Mouse (Mus musculus) right cerebral cortex, postnatal 36 days (tissue): Measurements from ENCODE around the gene Krt76.
A peak's percentile ranks its signal among the peaks of the same experiment; 100 is the strongest.

ENCODE experiments used
- DNase-seq, 2 experiments: peaks; one replicate each; pipeline ENCODE4 v3.0.0; 2022; ENCODE audit warnings: low spot score in 2 of 2, mixed read lengths in 1 of 2

The Krt76 gene

DNA sequence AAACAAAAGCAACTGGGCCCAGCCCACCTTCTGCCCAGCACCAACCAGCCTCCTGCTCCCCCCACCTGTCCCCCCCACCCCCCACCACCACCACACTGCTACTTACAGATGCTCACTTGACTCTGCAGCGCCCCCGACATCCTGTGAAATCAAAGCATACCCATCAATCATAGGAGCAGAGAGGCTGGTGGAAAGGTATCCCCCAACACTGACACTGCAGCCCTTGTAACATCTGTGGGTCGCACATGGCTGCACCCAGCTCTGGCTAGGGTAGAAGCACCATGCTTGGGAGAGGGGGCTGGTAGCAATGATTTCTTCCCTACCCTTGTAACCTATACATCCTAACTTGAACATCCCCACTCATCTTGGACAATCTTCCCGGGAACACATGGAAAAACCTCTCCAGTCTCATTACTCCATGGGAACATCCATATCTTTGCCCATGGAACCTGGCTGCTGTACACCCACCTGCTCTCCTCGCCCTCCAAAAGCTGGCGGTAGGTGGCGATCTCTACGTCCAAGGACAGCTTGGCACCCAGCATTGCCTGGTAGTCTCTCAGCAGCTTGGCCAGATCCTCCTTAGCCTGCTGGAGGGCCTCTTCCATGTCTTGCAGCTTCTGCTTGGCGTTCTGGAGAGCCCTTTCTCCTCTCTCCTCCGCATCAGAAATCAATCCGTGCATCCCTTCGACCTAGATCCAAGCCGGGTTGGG is 32.1 kb downstream of the Krt76 start:
- DNase-seq = no peak

DNA sequence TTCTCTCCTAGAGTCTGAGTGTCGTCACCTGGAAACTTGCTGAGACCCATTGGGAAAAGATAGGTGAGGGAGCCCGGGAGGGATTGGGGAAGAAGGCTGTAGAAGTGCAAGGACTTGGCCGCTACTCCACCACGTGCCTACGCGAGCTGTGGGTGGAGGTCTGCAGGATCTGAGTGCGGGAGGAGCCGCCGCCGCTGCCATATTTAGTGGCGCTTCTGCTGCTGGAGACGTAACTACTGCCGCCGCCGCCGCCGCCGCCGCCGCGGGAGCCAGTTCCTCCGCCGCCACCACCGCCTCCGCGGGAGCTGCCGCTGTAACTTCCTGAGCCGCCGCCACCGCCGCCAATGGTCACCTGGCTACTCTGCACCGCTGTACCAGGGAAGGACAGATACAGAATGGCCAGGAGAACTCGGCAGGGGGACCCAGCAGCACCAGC is 33.0 kb downstream of the Krt76 start:
- peak; percentile 65 to 69 for DNase-seq

DNA sequence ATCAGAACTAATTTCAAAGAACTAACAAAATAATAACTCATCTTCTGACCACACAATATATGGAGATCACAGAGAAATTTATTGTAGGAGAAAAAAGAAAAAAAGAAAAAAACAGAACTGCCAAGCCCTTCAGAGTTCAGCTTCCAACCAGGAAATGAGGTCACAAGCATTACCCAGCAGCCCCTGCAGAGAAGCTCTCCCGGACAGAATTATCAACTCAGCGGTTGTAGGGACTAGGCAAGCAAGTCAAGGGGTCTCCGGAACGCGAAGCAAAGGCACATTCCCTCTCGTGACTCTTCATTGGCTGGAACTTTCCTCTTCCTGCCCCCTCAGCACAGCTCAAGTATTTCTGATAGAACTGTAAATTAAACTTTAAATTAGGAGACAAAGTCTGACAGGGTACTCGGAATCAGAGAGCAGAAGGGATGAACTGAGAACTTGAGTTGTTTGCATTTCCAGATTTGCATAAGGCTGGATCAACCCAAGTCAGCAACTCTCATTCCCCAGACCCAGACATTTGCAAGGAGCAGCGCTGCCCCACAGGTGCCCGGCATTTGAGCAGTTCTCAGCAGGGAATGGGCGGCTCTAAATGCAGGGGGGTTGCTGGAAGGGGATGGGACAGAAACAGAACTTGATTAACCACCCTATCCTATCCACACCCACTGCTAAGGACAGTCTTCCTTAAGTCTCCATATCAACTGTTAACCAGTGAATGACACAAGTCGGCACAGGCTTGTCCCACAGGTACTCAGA is 33.9 kb downstream of the Krt76 start:
- no peak for DNase-seq

DNA sequence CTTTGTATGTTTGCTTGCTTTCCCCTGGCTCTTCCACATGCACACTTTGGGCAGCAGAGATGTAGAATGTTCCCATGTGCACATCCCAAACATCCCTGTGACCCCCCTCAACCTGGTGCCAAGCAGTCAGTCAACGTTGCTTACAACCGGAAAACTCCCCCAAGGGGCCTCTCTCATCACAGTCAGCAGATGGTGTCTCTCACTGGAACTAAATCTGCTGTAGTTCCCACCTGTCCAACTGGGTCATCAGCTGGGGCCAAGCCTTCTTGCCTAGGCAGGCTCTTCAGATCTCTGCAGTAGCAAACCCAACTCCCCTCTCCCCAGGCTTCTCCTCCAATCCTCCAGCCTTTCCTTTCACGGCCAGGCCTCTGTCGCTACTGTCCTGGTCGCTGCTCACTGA is 36.0 kb downstream of the Krt76 start:
- DNase-seq = no peak

DNA sequence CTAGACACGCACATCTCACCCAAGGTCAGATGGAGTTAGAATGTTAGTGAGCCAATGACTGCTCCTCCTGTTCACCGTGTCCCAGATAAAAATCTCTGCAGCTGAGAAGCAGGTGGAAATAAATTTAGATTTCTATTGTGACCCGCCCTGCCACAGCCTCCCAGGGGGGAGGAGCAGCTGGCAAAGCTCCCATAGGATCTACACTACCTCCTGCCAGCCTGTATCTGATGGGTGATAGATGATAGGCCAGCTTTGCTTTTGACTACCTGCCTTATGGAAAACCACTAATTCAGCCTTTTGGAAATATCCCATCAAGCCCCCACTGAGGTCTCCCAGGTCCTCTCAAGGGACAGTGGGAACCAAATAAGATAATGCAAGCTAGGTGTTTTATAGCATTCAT is 37.0 kb downstream of the Krt76 start:
- no peak for DNase-seq

DNA sequence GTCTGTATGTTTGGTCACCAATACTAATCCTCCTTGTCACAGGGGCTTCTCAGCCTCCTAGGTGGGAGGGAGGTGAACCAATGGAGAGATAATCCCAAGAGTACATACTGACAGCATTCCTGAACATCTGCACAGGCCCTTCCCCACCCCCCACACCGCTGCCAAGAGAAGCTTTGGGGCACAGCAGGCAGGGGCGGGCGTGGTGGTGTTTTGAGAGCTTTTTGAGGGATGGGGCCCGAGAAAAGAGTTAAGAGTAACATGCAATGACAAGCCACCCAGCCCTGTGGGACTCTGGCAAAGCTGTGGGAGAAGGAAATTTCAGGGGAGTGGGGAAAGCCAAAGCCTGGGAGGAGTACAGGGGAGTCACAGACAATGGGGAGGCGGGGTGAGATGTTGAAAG is 38.4 kb downstream of the Krt76 start:
- no peak for DNase-seq

DNA sequence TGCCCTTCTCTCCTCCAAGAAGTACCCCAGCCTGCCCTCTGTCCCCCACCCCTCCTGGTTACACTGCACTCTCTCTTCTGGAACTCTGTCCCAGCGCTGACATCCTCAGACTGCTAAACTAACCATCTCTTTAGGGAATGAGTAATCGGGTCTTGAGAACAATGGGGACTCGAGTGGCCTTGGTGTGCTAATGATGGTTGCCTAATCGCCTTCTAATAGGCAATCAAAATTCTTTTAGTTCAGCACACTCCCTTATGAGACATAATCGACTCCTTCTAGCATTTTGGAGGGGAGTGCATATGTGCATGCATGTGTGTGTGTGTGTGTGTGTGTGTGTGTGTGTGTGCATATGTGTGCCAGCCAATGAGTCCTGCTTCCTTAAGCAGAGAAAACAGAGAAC is 40.1 kb downstream of the Krt76 start:
- DNase-seq = no peak

DNA sequence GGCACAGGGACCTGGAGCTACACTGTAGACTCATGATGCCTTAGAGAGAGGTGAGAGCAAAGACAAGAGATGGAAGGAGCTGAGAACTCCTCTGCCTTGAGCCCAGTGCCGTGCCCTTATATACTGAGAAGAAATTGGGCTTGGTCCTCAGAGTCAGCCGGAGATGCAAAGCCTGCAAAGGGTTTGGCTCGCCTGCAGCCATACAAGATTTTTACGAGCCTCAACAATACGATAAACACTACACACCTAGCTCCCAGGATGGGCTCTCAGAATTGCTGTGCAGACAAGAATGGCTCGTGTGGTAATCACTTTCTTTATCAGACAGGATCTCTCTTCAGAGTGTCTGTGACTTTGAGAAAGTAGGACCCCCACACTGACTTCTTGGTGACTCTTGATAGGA is 42.0 kb downstream of the Krt76 start, which contains the start of gene Krt1:
Krt1 (minus strand) TSS at position 101 of the 400 bp plus-strand sequence.
- DNase-seq = no peak

DNA sequence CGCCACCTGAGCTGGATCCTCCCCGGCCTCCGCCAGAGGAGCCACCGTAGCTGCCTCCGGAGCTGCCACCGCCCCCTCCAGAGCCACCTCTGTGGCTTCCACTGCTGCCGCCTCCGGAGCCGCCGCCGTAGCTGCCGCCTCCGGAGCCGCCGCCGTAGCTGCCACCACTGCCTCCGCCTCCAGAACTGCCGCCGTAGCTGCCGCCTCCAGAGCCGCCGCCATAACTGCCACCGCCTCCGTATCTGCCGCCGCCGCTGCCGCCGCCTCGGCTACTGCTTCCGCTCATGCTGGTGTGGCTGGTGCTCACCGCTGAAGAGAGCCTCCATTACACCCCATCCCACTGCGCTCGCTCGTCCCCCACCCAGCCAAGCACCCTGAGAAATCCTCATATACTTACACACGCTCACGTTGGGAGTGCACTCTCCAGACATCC is 46.7 kb downstream of the Krt76 start:
- DNase-seq = peak; percentile 32 to 45

DNA sequence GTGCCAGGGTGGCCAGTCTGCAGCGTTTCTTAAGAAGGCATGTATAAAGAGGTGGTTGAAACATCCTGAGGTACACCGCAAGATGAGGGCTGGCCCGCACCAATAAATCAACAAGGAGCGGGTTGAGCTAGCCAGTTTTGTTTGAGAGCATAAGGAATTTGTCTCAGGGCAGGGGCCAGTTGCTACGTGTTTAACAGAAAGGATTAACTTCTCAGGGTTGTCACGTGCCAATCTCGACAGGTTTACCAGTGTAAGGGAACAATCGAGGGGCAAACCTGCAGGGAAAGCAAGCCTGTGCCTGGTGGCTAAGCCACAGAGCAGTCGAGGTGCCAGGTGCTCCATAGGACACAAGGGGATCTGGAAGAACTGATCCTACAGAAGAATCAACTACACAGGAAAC is 49.5 kb downstream of the Krt76 start:
- DNase-seq = no peak

DNA sequence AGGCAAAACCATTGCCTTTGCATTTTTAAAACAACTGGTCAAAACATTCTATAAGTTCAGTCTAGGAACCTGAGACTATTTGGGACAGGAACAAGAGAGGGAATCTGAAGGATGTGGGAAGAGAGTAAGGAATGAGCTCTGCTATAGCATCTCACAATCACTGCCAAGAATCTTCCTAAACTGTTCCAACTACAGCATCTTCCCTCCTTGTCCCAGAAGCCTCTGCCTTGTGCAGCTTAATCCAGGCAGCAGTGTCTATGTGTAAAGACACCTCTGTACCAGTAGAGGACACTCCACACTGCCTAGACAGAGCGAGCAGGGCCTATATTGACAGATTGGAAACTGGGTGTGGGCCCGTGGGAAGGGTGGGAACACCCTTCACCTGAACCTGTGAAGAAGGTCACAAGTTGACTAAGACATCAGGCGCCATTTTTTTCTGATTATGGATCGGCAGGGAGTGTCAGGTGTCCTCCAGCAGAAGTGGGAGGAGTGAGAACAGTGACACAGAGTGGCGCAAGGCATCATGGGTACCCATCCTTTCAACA is 57.9 kb downstream of the Krt76 start:
- no peak for DNase-seq
